Mouse (Mus musculus): ENCODE results near the gene Setd7. TPM values are rescaled to one million over a fixed set of nuclear protein-coding genes. Genes with fewer than 3 reads are reported as not detected.
"Not testable (repeated sequence)": the region's sequence is repeated elsewhere in the genome, so short reads cannot be mapped to it uniquely, and the experiment has no call there.

Setd7 gene
- polyA plus RNA-seq (2012; rRNA removed), result 62.2 and 69.3 TPM in 2 replicates

DNA sequence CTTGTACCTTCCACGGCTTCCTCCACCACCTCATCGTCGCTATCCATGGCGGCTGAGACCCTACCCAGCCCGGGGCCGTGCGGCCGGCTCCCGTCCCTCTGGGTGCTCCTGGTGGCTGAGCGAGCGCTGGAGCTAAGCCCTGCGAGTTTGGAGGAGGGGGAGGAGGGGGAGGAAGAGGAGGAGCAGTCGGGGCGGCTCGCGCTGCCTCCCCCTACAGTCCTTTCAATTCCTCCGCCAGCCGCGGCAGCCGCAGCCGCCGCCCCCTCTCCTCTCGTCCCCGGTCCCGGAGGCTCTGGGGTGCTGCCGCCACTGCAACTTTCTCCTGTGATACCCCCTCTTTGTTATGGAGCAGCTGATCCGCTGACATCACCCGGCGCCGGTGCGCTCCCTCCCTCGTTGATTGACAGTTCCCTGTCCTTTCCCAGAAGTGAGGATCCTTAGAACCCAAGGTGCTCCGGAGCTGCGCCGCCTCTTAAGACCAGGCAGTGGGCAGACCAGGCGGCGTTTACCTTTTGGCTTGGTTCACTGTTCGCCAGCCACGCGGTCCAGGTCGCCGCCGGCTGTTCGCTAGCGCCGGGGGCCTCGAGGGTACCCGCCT, at the start of gene Setd7:
Gene Setd7 (minus strand): TSS at position 369 of the 598 bp plus-strand sequence.
- DNase-seq (ENCODE audit: extremely low spot score in 1 of 2, low spot score in 1 of 2), result peak; percentile 57 to 81

DNA sequence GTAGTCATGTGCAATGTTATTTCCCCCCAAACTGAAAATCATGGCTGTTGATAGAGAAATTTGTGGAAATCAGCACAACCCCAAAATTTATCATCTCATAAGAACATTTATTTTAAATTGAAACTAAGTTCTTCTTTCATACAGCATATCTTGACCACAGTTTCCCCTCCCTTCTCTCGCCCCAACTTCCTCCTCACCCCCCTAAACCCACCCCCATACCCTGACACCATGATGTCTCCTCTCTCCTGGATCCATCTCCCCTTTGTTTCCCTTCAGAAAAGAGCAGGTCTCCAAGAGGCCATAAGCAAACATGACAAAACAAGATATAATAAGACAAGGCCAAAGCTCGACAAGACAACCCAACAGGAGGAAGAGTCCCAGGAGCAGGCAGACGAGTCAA, 43.8 kb upstream of the Setd7 start:
- no peak for DNase-seq (ENCODE audit: extremely low spot score in 1 of 2, low spot score in 1 of 2)

DNA sequence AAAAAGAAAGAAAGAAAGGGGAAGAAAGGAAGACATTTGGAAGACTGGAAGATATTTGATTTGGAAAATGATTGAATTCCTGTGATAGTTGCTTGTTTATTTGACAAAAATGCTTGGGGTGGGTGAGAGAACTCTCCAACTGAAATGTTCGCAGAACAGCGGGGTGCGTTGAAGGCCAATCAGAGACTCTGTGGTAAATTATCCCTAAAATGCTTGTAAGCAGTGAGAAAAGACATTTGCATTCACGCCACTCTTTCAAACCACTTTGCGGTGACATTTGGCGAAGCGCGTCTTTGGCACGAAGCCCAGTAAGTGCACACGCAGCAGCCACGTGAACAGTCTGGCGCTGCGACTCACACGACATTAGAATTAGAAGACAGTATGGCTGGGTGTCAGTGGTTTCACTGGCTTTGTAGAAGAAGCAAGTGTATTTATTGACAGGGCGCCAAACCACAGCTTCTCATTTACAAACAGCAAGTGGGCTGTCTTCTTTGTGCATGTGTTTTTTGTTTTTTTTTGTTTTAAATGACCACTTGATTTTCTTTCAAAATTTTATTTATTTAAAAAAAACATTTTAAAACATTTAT, 43.1 kb upstream of the Setd7 start:
- peak; percentile 53 to 84 for DNase-seq (ENCODE audit: extremely low spot score in 1 of 2, low spot score in 1 of 2)

DNA sequence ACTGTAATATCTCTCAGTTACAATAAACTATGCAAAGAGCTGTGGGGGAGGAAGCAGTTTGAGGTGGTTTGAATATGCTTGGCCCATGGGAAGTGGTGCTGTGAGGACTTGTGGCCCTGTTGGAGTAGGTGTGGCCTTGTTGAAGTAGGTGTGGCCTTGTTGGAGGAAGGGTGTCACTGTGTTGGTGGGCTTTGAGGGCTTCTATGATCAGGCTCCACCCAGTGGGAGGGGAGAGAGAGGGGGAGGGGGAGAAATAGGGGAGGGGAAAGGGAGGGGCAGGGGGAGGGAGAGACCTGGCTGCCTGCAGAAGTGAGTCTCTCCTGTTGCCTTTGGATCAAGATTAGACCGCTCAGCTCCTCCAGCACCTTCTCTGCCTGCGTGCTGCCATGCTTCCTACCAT, 40.8 kb upstream of the Setd7 start:
- DNase-seq (ENCODE audit: extremely low spot score in 1 of 2, low spot score in 1 of 2), result no peak

DNA sequence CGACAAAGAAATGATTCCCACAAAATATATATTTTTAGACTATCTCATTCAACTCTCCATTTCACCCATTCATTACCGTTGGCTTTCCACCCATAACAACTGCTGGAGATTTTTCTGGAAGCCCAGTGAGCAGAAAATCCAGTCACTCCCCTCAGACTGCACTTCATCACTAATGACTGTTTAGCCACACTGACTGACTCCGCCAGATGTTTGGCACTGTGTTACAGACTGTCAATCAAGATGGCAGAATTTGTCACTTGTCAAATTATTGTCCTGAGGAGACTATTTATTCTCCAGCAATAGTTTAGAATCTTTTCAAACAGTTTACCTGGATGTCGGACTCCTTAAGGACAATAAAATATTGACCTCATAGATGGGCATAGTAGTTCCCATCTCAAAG, 40.0 kb upstream of the Setd7 start:
- DNase-seq (ENCODE audit: extremely low spot score in 1 of 2, low spot score in 1 of 2), result no peak

DNA sequence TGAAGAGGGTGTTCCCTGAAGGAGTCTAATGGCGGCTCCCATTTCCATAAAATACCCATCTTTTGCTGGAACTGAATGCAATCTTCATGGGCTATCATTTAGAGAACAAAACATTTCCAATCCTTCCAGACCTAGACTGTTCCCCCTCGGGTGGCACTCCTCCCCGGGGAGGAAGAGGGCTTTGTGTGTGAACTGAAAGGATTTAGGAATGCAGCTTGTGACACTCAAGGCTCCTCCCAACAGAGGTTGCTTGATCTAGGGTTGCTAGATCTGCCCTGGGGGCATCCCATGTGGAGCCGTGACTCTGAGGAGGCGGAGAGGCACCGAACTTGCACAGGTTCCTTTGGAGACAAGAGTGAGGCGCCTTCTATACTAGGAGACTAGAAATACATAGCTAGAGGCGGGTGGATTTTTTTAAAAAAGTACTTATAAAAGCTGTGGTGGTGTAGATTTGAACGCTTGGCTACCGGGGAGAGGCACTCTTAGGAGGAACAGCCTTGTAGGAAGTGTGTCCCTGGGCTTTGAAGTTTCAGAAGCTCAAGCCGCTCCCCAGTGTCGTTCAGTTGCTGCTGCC, 38.5 kb upstream of the Setd7 start:
- DNase-seq (ENCODE audit: extremely low spot score in 1 of 2, low spot score in 1 of 2), result no peak

DNA sequence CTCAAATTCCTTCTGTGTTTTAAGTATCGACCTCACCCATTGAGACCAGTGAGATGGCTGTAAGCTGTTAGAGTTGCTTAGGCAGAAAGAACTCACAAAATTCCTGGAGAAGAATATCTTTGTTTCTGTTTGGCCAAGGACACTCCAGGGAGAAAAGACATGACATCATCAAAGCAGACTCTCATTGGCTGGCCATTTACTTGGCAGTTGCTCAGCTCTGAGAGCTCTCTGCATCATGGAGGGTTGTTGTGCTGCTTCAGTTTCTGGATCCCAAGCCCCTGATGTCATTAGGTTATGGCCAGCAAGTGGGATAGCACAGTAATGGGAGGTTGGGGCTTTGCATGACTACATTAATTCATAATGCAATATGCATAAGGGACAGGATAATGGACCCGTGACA, 35.9 kb upstream of the Setd7 start:
- no peak for DNase-seq (ENCODE audit: extremely low spot score in 1 of 2, low spot score in 1 of 2)

DNA sequence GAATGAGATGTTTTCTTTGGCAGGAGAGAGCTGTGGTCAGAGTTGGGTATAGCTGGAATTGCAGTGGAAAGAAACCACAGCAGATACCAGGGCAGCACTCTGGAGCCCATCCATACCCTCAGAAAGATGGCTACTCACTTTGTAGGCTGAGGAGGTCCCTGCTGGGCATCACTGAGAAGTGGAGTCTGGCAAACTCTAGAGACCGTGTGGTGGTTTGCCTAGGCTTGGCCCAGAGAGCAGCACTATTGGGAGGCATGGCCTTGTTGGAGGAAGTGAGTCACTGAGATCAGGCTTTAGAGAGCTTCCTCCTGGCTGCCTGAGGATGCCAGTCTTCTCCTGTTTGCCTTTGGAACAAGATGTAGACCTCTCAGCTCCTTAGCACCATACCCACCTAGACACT, 32.8 kb upstream of the Setd7 start:
- no peak for DNase-seq (ENCODE audit: extremely low spot score in 1 of 2, low spot score in 1 of 2)

DNA sequence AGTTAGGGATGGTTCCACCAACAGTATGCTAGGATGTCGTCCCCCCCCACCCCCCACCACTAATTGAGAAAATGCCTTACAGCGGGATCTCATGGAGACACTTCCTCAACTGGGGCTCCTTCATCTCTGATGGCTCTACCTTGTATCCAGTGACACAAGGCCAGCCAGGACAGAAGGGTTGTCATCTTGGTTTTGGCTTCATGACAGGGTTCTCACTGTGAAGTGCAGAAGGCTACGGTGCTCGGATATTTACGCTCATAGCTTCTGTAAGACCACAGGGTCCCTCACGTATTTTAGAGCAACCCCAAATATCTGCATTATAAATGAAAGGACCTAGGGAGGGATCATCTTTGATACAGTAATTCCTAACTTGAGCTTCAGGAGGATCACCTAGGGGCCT, 30.9 kb upstream of the Setd7 start:
- DNase-seq (ENCODE audit: extremely low spot score in 1 of 2, low spot score in 1 of 2), result no peak

DNA sequence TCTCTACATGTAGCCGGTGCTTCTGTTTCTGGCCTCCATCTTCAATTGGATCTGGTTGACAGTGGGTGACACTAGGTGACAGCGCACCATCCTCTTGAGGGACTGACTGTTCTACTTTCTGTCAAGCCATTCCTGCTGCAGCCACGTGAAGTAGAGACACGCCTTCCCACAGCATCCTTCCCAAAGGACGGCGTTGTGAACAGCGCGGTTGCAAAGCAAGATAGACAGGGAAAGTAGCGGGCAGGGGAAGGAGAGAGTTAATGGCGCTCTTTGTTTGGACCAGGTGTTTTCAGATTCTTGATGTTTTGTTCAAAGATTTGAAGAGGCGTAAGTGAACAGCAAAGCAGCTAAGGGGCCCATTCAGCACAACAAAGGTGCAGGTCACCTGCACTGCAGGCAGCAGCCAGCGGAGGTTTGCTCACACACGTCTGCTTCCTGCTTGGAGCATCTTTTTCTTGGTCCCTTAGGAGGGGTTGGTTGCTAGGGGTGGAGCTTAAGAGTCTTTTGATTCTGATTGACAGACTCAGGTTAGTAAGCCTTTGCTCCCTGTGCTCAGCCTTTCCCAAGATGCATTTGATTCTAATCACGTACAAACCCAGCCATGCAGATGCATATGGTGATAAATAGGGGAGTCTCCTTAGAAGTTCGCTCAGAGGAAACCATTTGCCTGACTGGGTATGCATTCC, 29.7 kb upstream of the Setd7 start:
- DNase-seq (ENCODE audit: extremely low spot score in 1 of 2, low spot score in 1 of 2), result no peak

DNA sequence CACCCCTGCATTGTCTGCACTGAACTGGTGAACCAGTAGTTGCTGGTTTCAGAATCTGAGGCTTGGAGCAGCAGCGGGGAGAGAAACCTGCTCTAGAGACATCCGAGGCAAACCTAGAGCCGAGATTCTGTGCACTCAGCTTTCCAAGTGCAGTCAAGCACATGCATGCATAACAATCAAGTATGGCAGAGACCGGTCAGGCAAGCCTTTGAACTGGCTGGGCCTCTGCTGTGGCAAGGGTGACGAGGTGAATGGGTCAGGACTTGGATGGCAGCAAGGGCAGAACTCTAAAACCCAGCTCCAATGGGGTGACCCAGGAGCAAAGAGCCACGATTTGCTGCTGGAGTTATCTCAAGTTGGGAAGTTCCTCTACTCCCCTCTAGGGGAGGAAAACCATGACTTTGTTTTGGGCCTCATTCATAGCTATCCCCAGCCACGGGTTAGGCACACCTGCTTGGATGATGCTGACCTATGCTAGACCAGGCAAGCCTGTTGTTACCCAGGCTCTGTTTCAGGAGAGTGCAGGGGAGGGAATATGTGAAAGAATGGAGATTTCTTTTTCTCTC, 27.1 kb upstream of the Setd7 start:
- DNase-seq (ENCODE audit: extremely low spot score in 1 of 2, low spot score in 1 of 2), result no peak

DNA sequence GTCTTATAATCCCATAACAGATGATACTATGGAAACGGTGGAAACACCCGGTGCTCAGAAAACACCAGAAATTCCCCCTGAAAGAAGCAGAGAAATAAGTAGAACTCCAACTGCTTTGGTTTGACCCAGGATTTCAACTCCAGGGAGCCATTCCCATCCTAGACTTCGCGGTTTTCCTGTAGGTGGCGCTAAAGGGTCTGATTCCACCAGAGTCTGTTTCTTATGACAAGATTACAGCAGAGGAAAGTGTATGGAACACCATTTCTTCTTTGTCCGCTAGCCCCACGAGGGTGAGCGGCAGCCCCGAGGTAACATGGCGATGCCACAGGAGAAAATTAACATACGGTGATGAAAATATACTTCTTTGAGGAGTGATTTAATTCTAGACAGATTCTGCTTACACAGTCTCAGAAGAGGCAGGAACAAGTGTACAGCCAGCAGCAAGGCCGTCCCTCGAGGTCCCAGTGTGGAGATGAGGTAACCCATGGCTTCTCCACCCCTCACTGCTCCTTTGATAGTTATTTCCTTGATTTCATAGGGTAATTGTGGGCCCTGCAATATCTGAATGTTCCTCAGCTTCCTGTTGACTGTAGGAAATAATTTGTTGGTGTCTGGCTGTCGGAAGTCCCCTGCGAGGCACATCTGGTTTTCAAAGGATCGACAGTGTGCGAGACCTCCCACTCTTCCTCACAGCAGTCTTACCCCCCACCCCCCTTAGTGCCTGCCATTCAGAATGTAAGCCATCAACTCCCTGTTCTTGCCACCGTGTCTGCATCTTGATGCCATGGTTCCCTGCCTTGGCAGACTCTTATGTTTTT, 23.1 kb upstream of the Setd7 start:
- peak; percentile 69 to 95 for DNase-seq (ENCODE audit: extremely low spot score in 1 of 2, low spot score in 1 of 2)

DNA sequence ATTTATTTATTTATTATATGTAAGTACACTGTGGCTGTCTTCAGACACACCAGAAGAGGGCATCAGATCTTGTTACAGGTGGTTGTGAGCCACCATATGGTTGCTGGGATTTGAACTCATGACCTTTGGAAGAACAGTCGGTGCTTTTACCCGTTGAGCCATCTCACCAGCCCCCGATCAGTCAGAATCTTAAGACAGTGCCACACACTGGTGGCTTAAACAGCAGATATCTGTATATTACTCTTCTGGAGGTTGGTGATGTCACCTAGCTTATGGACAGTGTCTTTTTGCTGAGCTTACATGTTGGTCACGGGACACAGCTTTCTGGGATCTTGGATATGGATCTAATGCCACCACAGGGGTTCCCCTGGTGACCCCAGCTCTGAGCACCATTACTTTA, 18.6 kb upstream of the Setd7 start:
- not testable (repeated sequence) for DNase-seq (ENCODE audit: extremely low spot score in 1 of 2, low spot score in 1 of 2)

DNA sequence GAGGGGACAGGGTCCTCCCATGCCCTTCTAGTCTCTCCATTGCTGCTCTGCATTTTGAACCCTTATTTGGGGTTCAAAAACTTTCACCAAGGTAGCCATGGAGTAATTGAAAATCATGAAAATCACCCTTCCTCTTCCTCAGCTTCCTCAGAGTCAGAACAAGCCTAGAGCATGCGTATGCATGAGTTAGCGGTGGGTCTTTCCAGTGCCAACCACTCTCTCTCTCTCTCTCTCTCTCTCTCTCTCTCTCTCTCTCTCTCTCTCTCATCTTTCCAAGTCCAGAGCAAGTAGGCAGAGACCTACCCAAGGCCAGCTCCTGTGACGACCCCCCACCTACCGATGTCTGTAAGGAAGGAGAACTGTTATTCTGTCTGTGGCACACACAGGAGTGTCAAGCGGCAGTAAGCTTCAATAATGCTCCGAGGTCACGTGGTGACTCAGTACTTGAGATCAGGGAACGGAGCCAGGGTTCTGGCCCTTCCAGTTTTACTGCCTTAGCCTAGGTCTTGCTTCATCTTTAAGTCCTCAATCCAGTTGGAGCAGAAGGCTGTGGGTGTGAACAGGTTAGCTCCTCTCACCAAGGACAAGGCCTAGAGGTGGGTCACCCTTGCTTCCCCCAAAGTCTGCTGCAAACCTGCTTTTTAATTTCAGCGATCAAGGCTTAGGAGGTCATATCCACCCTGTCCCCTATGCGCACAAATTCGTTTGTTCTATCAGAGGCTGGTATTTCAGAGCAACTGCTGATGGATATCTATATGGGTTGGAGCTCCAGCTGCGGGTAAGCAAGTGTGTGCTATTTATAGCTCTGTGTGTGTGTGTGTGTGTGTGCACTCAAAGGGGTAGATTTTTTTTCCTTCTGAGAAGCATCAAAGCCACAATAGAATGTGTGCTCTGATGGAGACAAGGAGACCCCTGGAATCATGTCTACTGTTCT, 17.4 kb upstream of the Setd7 start:
- DNase-seq (ENCODE audit: extremely low spot score in 1 of 2, low spot score in 1 of 2), result no peak

DNA sequence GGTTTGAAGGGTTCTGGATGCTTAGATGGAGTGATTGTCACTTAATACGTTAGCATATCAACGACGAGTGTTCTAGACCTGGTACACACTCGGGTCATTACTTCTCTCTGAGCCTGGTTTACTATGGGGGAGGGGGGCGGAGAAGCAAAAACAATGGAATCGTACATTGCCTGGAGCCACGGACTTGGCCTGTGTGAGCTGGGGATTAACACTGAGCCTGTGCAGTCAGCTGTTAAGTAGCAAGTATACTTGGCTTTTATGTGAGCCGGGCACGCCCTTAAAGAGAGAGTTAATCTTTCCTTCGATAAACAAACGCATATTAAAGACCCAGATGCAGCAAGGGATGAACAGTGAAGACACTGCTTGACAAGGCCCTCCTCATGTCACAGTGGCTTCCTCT, 16.7 kb upstream of the Setd7 start:
- DNase-seq (ENCODE audit: extremely low spot score in 1 of 2, low spot score in 1 of 2), result no peak

DNA sequence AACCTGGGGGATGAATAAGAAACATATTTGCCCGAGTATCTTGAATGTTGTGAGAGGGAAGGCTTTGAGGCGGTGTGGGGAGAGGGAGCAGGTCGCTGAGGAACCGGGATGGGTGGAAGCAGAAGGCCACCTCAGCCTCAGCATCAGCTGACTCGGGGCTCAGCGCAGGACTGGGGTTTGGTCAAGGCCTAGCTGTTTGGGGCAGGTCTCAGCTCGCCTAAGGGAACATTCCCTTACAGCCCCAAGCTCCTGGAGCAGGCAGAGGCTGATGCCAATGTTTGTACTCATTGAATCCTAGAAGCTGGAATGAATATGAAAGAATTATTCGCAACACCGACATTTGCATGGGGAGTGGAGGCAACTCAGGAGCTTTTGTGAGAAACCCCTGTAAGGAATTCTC, 13.2 kb upstream of the Setd7 start:
- DNase-seq (ENCODE audit: extremely low spot score in 1 of 2, low spot score in 1 of 2), result no peak

DNA sequence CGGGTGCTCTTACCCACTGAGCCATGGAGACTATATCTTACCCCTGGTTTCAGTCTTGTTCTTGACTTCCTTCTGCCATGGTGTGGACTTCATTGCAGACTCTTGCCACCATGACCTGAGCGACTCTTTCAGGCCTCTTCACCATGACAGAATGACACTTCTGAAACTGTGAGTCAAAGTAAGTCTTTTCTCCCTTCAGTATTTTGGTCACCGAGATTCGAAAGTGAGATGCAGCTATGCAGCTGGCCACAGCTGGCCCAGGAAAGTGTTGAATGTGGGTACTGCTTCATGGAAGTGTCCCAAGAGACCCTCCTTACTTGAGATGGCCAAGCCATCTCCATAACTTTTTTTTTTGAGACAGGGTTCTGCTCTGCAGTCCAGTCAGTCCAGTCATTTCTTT, 9.5 kb upstream of the Setd7 start:
- no peak for DNase-seq (ENCODE audit: extremely low spot score in 1 of 2, low spot score in 1 of 2)

DNA sequence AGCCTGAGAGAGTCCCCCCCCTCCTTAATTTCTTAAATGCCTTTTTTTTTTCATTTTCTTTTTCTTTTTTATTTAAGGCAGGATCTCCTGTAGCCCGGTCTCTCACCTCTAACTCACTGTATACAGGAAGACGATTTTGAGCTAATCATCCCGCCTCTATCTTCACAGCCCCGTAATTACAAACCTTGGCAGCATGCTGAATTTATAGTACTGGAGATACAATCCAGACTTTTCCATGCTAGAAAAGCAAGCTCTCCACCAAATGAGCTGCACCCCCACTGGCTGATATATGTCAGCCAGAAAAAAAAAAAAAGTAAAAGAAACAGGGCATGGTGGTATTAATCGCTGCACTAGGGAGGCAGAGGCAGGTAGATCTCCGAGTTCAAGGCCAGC, 1.3 kb upstream of the Setd7 start:
- DNase-seq (ENCODE audit: extremely low spot score in 1 of 2, low spot score in 1 of 2), result no peak

DNA sequence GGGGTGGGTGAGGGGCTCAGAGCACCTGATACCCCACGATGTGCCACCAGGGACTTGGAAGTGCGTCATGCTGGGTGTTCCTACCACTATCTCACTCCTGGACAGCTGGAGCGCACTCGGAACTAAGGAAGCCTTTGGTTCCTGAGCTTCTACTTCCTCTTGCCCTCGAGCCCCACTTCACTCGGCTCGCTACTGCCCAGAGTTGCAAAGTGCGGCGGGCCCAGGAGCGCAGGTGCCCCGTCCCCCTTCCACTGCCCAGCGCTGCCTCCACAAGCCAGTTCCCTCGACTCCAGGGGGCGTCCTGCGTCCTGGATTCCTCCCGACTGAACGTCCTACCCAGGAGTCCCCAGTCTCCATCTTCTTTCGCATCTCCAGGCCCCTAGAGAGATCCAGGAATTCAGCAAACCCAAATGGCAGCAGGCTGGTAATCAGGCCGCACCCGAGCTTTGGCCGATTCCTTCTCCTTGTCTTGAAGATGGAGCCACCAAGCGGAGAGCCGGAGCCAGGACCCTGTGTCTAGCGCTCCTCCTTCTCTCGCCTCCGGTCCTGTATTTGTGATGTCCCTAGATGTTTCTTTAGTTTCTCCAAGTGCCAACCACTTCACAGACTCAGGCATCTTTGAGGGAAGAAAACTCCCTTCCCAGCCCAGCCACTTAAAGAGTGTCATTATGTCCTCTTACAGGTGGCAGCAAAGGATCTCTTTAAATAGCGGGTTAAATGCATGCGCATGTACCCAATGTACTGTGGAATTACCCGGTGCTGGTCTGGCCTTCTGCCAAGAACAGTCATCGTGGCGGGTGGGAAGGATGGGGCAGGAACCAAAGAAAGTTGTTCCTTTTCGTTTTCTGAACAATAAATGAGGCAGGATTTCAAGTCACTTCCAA, 672 bp upstream of the Setd7 start:
- peak in 1 of 2 experiments; percentile 72 for DNase-seq (ENCODE audit: extremely low spot score in 1 of 2, low spot score in 1 of 2)
